Mouse (Mus musculus) small intestine, adult 10 weeks (tissue): ENCODE measurements around the gene Rubcnl. TPM values are rescaled to one million over a fixed set of nuclear protein-coding genes. Genes with fewer than 3 reads are reported as not detected.

Experiments
- polyA plus RNA-seq: library from polyadenylated mRNA; stranded (reverse); fragments of 350-450 nt; fragmentation: Illumina TruSeq; extraction: RNeasy Lipid Tissue Mini Kit (QIAGEN cat#74804); gene quantifications from one replicate; pipeline ENCODE4 v1.2.3, GENCODE M21; 2014; ENCODE audit warnings: low replicate concordance

The Rubcnl gene
- 0.41 TPM for polyA plus RNA-seq

DNA sequence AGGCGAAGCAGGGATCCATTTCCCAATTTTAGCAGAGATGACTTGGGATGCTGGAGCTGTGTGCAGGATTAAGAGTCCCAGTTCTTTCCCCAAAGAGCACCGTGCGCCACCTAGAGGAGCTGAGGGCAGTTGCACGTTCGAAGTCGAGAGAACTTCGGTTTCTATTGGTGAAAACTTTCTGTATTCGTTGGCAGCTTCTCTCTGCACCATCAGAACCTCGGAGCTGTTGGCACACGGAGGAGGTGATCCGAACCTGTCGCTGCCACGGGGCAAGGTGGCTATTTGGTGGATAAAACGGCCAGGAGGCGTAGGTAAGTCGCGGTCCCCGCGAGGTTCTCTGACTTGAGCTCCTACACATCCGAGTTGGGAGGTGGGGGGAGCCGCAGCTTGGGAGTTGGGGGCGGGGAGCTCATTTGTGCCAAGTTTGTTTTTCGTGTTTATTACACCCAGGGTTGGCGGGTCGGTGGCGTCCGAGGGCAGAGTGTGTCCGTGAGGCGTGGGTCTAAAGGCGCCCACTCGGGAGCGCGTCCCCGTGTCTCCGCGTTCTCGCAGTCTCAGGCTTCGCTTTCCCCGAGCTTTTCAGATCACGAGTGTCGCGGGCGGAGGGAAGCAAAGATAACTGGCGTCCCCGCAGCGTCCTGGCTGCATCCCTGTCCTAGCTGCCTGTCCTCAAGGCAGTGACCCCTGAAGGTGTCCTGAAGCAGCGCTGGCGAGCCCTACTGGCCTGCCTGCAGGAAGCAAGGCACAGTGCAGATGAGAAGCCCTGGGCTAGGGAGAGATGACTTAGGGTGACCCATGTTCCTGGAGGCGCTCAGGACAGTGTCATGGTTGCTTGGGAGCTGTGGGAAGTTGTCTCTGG is at the start of gene Rubcnl:
Gene Rubcnl (plus strand): TSS at position 172 of the 859 bp plus-strand sequence.

Other genes with a start within 250 kb of the Rubcnl start
- 11.0 TPM for gene Lrch1, start 68.2 kb upstream of the Rubcnl start, polyA plus RNA-seq
- gene Lrrc63, start 114.9 kb downstream of the Rubcnl start, polyA plus RNA-seq = 0.15 TPM
- 46.8 TPM for gene Lcp1, start 115.1 kb downstream of the Rubcnl start, polyA plus RNA-seq
- gene Cpb2, start 226.3 kb downstream of the Rubcnl start, polyA plus RNA-seq = 0.30 TPM